Mouse (Mus musculus) heart, embryonic 14.5 days (tissue): ENCODE data around the gene Foxred1. TPM values are rescaled to one million over a fixed set of nuclear protein-coding genes. Genes with fewer than 3 reads are reported as not detected.

ENCODE experiments used
- ATAC-seq: fragments of 200-750 bp; cut with Nextera tagmentation; 2 replicates; pipeline ENCODE4 v1.8.0; 2017; ENCODE audit warnings: low read depth, moderate TSS enrichment; ENCODE audit not compliant: insufficient number of reproducible peaks, insufficient read depth, low FRiP score
- H3K27ac ChIP-seq, 2 experiments: fragments of 200-500 bp in 1 of 2; fragments of 300-500 bp in 1 of 2; sonication (generic) in 1 of 2; replicated peaks in 1 of 2; 2 replicates each; pipeline ENCODE4 v1.5.1; 2012 to 2014; ENCODE audit warnings: low read depth in 2 of 2, low read length in 2 of 2, control low read depth in 1 of 2, mild to moderate bottlenecking in 1 of 2, mixed read lengths in 1 of 2; ENCODE audit not compliant: control insufficient read depth in 1 of 2, insufficient read depth in 1 of 2
- H3K27me3 ChIP-seq: fragments of 300-500 bp; sonication (generic); 2 replicates; pipeline ENCODE4 v1.6.1; 2014; ENCODE audit warnings: mild to moderate bottlenecking, low read length, control low read depth; ENCODE audit not compliant: control insufficient read depth, insufficient read depth
- H3K36me3 ChIP-seq: fragments of 300-500 bp; sonication (generic); 2 replicates; pipeline ENCODE4 v1.6.1; 2014; ENCODE audit warnings: mild to moderate bottlenecking, control low read depth, low read length, mixed read lengths; ENCODE audit not compliant: control insufficient read depth, insufficient read depth
- H3K4me1 ChIP-seq, 2 experiments: fragments of 200-500 bp in 1 of 2; fragments of 300-500 bp in 1 of 2; sonication (generic) in 1 of 2; 2 replicates each; pipeline ENCODE4 v1.6.1; 2012 to 2014; ENCODE audit warnings: low read length in 2 of 2, control low read depth in 1 of 2, mixed read lengths in 1 of 2; ENCODE audit not compliant: control insufficient read depth in 2 of 2, insufficient read depth in 2 of 2
- H3K4me2 ChIP-seq: fragments of 300-500 bp; sonication (generic); 2 replicates; pipeline ENCODE4 v1.6.1; 2014; ENCODE audit warnings: mild to moderate bottlenecking, low read length
- H3K4me3 ChIP-seq, 2 experiments: fragments of 200-500 bp in 1 of 2; fragments of 300-500 bp in 1 of 2; sonication (generic) in 1 of 2; 2 replicates each; pipeline ENCODE4 v1.5.1; 2012 to 2014; ENCODE audit warnings: low read length in 2 of 2, mild to moderate bottlenecking in 2 of 2, control low read depth in 1 of 2, low read depth in 1 of 2, moderate library complexity in 1 of 2; ENCODE audit not compliant: control insufficient read depth in 1 of 2, insufficient read depth in 1 of 2
- H3K9ac ChIP-seq: fragments of 300-500 bp; sonication (generic); 2 replicates; pipeline ENCODE4 v1.6.1; 2014; ENCODE audit warnings: mild to moderate bottlenecking, low read length
- H3K9me3 ChIP-seq: fragments of 300-500 bp; sonication (generic); 2 replicates; pipeline ENCODE4 v1.6.1; 2016; ENCODE audit warnings: low read length, control low read depth; ENCODE audit not compliant: control insufficient read depth
- WGBS: fragments of 180-500 bp; shearing (Covaris S2); extraction: QIAGEN DNeasy Blood & Tissue Kit; methylation state at CpG from one replicate; pipeline ENCODE4 v1.1.7; 2014; 5-methylcytosine and 5-hydroxymethylcytosine counted together
- polyA plus RNA-seq: library from polyadenylated mRNA; unstranded; fragments of >200 nt; fragmentation: Nextera tagmentation; extraction: Ambion mirVana; gene quantifications from 2 replicates; pipeline ENCODE4 v1.2.1, GENCODE M21; 2014

The Foxred1 gene
- 58.6 and 60.2 TPM in 2 replicates for polyA plus RNA-seq

GRCm38 (mm10) chr9:35210542-35211474, at the start of gene Foxred1:
TSS of gene Foxred1 (minus strand) at chr9:35211055.
- ATAC-seq = peak; percentile 100
- Histone ChIP-seq H3K36me3 (peaks cover 73% of the 10 kb centered on the region), H3K27ac (peak within 1 kb of the TSS; percentile 84 to 97), H3K27me3 (no peaks in the 10 kb centered on the region), H3K9ac (peak within 1 kb of the TSS; percentile 95), H3K9me3 (no peaks in the 10 kb centered on the region), H3K4me3 (peak within 1 kb of the TSS; percentile 94 to 96), H3K4me1 (peaks cover 7 to 18% of the 10 kb centered on the region in 2 experiments), H3K4me2 (peak within 1 kb of the TSS; percentile 89)
- WGBS = under 1% methylated on average over 64 of the region's 72 CpGs

GRCm38 (mm10) chr9:35257365-35257764, 46.5 kb upstream of the Foxred1 start:
- no peaks in the 10 kb centered on the region for H3K9me3 ChIP-seq
- ATAC-seq = no peak
- no peak overlapping the region for H3K27ac ChIP-seq
- 0 out of 2 replicates have a peak, but pooled peaks cover 2% of the 10 kb centered on the region for H3K36me3 ChIP-seq
- no peaks in the 10 kb centered on the region for H3K27me3 ChIP-seq
- H3K9ac ChIP-seq = no peak overlapping the region
- H3K4me1 ChIP-seq = no peaks in the 10 kb centered on the region; a peak in 1 of 4 replicates
- H3K4me2 ChIP-seq = no peak overlapping the region
- WGBS = 53% methylated on average over 7 of the region's 7 CpGs
- no peak overlapping the region for H3K4me3 ChIP-seq

GRCm38 (mm10) chr9:35249476-35249875, 38.6 kb upstream of the Foxred1 start:
- Histone ChIP-seq H3K4me2 (no peak overlapping the region), H3K9ac (no peak overlapping the region), H3K4me1 (peaks cover 0 to 8% of the 10 kb centered on the region in 2 experiments; a peak in 1 of 4 replicates), H3K27ac (no peak overlapping the region), H3K9me3 (no peaks in the 10 kb centered on the region), H3K4me3 (no peak overlapping the region), H3K36me3 (no peaks in the 10 kb centered on the region), H3K27me3 (no peaks in the 10 kb centered on the region)
- ATAC-seq = no peak

GRCm38 (mm10) chr9:35247405-35247804, 36.5 kb upstream of the Foxred1 start:
- 95% methylated on average over 2 of the region's 2 CpGs for WGBS
- Histone ChIP-seq H3K9me3 (no peaks in the 10 kb centered on the region), H3K9ac (no peak overlapping the region), H3K4me3 (no peak overlapping the region), H3K4me2 (no peak overlapping the region), H3K36me3 (no peaks in the 10 kb centered on the region), H3K4me1 (peaks cover 0 to 8% of the 10 kb centered on the region in 2 experiments; a peak in 1 of 4 replicates), H3K27ac (no peak overlapping the region), H3K27me3 (no peaks in the 10 kb centered on the region)
- ATAC-seq = no peak

GRCm38 (mm10) chr9:35239734-35240133, 28.9 kb upstream of the Foxred1 start:
- H3K4me1 ChIP-seq = peaks cover 0 to 2% of the 10 kb centered on the region in 2 experiments; a peak in 1 of 4 replicates
- WGBS = 58% methylated on average over 1 of the region's 1 CpGs
- no peak for ATAC-seq
- H3K36me3 ChIP-seq = peaks cover 5% of the 10 kb centered on the region; the same call in 1 of the 2 replicates
- peak overlapping the region in 1 of 2 experiments; percentile 1; a peak in 2 of 4 replicates for H3K27ac ChIP-seq
- no peaks in the 10 kb centered on the region for H3K9me3 ChIP-seq
- no peak overlapping the region for H3K9ac ChIP-seq
- no peak overlapping the region for H3K4me2 ChIP-seq
- H3K4me3 ChIP-seq = no peak overlapping the region
- no peaks in the 10 kb centered on the region for H3K27me3 ChIP-seq

- peaks cover 12% of the 10 kb centered on the region; the same call in 1 of the 2 replicates for H3K36me3 ChIP-seq
- H3K27me3 ChIP-seq = no peaks in the 10 kb centered on the region
- peak overlapping the region in 1 of 2 experiments; percentile 1; a peak in 2 of 4 replicates for H3K27ac ChIP-seq
- peaks cover 0 to 2% of the 10 kb centered on the region in 2 experiments; a peak in 1 of 4 replicates for H3K4me1 ChIP-seq
- ATAC-seq = peak; percentile 77
- no peaks in the 10 kb centered on the region for H3K9me3 ChIP-seq
- H3K4me2 ChIP-seq = no peak overlapping the region
- H3K9ac ChIP-seq = no peak overlapping the region
- 38% methylated on average over 6 of the region's 6 CpGs for WGBS
- H3K4me3 ChIP-seq = no peak overlapping the region
Observed at GRCm38 (mm10) chr9:35238915-35239571, 28.2 kb upstream of the Foxred1 start.

GRCm38 (mm10) chr9:35238371-35238770, 27.5 kb upstream of the Foxred1 start:
- H3K4me2 ChIP-seq = no peak overlapping the region
- H3K27me3 ChIP-seq = no peaks in the 10 kb centered on the region
- no peak overlapping the region for H3K4me3 ChIP-seq
- H3K36me3 ChIP-seq = peaks cover 13% of the 10 kb centered on the region
- peaks cover 0 to 2% of the 10 kb centered on the region in 2 experiments; a peak in 1 of 4 replicates for H3K4me1 ChIP-seq
- no peak for ATAC-seq
- 91% methylated on average over 1 of the region's 1 CpGs for WGBS
- H3K9me3 ChIP-seq = no peaks in the 10 kb centered on the region
- no peak overlapping the region for H3K27ac ChIP-seq
- no peak overlapping the region for H3K9ac ChIP-seq
